Mouse (Mus musculus): ENCODE measurements around the gene Cib4. TPM values are rescaled to one million over a fixed set of nuclear protein-coding genes. Genes with fewer than 3 reads are reported as not detected.

The Cib4 gene
- total RNA-seq, 2 experiments from 2014 or later = not detected

- intact Hi-C loops (cut with DNase I) = no loop called here
- DNase-seq = peak; percentile 43 to 53
Measured at GRCm38 (mm10) chr5:30461821-30462220, 83.8 kb downstream of the Cib4 start, which contains the start of gene Otof. TSS of gene Otof (minus strand) at chr5:30461932.

GRCm38 (mm10) chr5:30460155-30460554, 85.5 kb downstream of the Cib4 start:
- DNase-seq = no peak
- intact Hi-C loops (cut with DNase I) = no loop called here

- intact Hi-C loops (cut with DNase I) = no loop called here
- DNase-seq = no peak
Measured at GRCm38 (mm10) chr5:30456056-30456455, 89.6 kb downstream of the Cib4 start.

GRCm38 (mm10) chr5:30444327-30444895, 101.2 kb downstream of the Cib4 start:
- no peak for DNase-seq

GRCm38 (mm10) chr5:30442196-30442595, 103.4 kb downstream of the Cib4 start:
- peak in 1 of 2 experiments; percentile 29 for DNase-seq
- intact Hi-C loops (cut with DNase I) = no loop called here

More at GRCm38 (mm10) chr5:30444327-30444895, 101.2 kb downstream of the Cib4 start:
- intact Hi-C loops (cut with DNase I) = no loop called here

- no peak for DNase-seq
- intact Hi-C loops (cut with DNase I) = no loop called here
Measured at GRCm38 (mm10) chr5:30440308-30440906, 105.2 kb downstream of the Cib4 start.

- intact Hi-C loops (cut with DNase I) = no loop called here
- no peak for DNase-seq
Measured at GRCm38 (mm10) chr5:30438931-30439330, 106.7 kb downstream of the Cib4 start.

Other genes starting within 250 kb of the Cib4 start
- gene Otof, start 83.9 kb downstream of the Cib4 start, total RNA-seq (2021) = under 1 TPM in 1 of 2 experiments, not detected in 1; 0.02 TPM
- not detected for gene 1700001C02Rik, start 79.8 kb downstream of the Cib4 start, total RNA-seq (2021)
- gene Kcnk3, start 42.3 kb upstream of the Cib4 start, total RNA-seq (2021) = 100 to 1,000 TPM; 159 to 183 TPM
- gene Slc35f6, start 102.1 kb upstream of the Cib4 start, total RNA-seq (2021) = 10 to 100 TPM; 42.1 to 45.4 TPM
- 10 to 100 TPM; 85.5 to 86.1 TPM for gene Cenpa, start 120.9 kb upstream of the Cib4 start, total RNA-seq (2021)
- under 1 TPM; 0.77 to 0.87 TPM for gene Dpysl5, start 165.7 kb upstream of the Cib4 start, total RNA-seq (2021)